Mouse (Mus musculus) mouse embryonic stem cell (cell line): ENCODE results near the gene Kcna1.

Source experiments
- in situ Hi-C, 2 experiments: fragments of 300-500 bp; cut with MboI; formaldehyde crosslinking; loops; 1 replicate in 1 of 2; 3 replicates in 1 of 2; pipeline ENCODE4 v1.14.3; 2019 to 2020; ENCODE audit warnings: low sequenced_read_pairs in 2 of 2, low pct_unique_long_range_greater_than_20kb in 1 of 2, mixed read lengths in 1 of 2; ENCODE audit not compliant: unreplicated experiment in 1 of 2

Kcna1 gene

DNA sequence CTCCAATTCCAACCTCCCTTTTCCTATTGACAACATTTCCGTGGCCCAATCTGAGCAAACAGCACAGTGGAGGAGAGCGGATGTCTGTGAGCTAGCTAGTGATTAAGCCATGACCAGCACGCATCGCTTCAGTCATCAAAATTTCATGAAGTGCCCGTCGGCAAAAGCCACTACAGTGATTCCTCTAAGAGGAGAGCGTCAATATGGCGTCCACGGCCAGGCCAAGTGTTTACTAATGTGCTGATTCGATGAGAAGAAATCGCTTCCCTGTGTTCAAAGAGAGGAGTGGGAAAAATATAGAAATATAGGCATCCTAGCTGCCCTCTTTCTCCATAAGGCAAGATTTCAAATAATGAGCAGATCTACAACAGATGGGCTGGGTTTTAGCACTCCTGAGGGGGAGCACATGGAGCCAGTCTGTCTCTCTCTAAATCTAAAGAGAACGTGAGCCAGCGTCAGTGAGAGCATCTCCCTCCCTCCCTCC, 44.3 kb downstream of the Kcna1 start:
- in situ Hi-C loops = no loop called here

DNA sequence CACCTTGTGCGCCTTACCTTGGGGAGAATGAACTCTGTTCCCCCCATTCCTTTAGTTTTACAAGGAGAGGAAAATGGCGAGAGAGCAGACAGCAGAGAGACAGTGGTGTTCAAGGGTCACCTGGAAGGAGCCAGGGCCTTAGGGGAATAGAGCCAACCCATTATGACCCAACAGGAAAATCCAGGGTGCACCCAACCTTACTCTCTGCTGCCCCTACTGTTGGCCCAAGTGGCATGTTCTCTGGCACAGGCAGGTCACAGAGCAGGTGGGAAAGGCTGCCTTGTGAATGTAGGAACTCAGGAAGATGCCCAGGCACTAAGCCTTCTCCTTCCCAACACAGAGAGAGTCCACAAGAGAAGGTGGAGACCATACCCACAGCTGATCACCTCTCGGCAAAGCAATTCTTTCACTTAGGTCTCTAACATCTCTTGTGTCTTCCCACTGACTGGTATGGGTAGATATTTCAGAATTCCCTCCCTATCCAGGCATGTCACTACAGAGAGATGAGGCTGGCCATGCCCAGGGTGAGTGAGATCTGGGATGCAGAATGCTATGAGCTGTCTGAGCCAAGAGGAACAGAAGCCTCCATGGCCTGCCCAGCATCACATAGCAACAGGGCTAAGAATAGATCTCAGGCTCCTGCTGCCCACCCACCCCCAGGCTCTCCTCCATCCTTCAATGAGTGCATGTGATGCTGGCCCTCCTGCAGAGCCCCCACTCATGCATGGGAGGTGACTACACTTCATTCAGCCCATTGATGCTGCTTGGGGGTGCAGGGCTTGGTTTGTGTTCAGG, 46.8 kb downstream of the Kcna1 start:
- in situ Hi-C loops = no loop called here

GRCm38 (mm10) chr6:126597741-126598140, 48.4 kb downstream of the Kcna1 start:
- in situ Hi-C loops = no loop called here

GRCm38 (mm10) chr6:126595805-126596629, 50.2 kb downstream of the Kcna1 start:
- in situ Hi-C loops = no loop called here

DNA sequence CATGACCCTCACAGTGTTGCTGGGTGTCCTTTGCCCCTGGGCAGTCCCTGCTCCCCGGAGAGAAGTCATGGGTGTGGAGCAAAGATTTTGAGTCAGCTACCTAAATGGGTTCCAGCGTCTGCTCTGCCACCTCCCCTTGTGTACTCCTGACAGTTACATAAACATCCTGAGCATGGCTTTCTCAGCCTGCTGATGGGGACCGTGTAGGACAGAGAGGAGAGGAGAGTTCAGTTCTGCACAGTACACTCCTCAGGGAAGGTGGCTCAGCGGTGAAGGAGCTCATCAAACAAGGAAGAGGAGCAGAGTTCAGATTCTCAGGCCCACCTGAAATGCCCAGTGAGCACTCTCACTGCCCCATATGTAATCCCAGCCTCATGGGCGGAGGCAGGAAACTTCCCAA, 51.1 kb downstream of the Kcna1 start:
- in situ Hi-C loops = no loop called here

GRCm38 (mm10) chr6:126594365-126594764, 51.8 kb downstream of the Kcna1 start:
- in situ Hi-C loops = no loop called here

GRCm38 (mm10) chr6:126593336-126593735, 52.8 kb downstream of the Kcna1 start:
- in situ Hi-C loops = no loop called here
